28 mouse cellular contexts compared by ENCODE assay signal in the genomic region with DNA sequence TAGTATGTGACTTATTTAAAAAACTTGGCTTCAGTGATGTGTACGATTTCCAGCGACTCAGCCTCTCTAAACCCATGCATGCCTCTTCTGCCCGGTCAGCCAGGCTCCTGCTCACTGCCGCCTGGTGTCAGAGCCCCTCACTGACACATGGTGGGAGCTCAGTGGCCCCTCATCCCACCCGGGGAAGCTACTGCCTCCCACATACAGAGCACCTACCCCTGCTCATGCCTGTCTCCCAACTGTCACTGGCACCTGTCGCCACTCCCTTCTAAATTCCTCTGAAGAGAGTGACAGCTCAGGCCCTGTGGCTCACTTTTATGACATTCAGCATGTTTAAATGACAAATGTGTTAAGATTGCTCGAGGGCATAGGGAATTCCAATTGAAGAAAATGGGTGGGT. TPM values are rescaled to one million over a fixed set of nuclear protein-coding genes. Genes with fewer than 3 reads are reported as not detected.
DNase-seq lines count a peak whose midpoint lies in the region; ATAC-seq and TF ChIP-seq lines count a peak whose summit lies in the region.
"Had no signal": no experiment of that assay in that cellular context is flagged by ENCODE, and none has a peak within 500 bp of the region (broad histone marks: within the 10 kb centered on the region; RNA-seq: fewer than 3 reads in every experiment).

No protein-coding gene starts in this region.

- 0 out of 2 replicates have a peak, but pooled peaks have one; percentile 17 for ATAC-seq in limb, embryonic 12.5 days (ENCODE audit: insufficient number of reproducible peaks, insufficient read depth, low FRiP score, low TSS enrichment, low read depth)
- peak; percentile 47; the same call in 1 of the 2 replicates for ATAC-seq in embryonic facial prominence, embryonic 15.5 days (ENCODE audit: insufficient number of reproducible peaks, low FRiP score, low TSS enrichment, low read depth)
- peak; percentile 56 for ATAC-seq in limb, embryonic 14.5 days (ENCODE audit: low FRiP score, low read depth)
- ATAC-seq in granulocyte monocyte progenitor cell, adult 5-6 weeks (replicated peaks; ENCODE audit: poor library complexity, severe bottlenecking), result no peak
- ATAC-seq: activated CD4-positive, CD25-positive, alpha-beta regulatory T cell, adult 4 months; forebrain, embryonic 13.5 days; forebrain, embryonic 15.5 days; forebrain, postnatal 0 days had no signal

- WGBS in limb, embryonic 12.5 days, result 67% methylated on average over 7 of the region's 7 CpGs
- WGBS in limb, embryonic 10.5 days, result 75% methylated on average over 7 of the region's 7 CpGs
- WGBS in embryonic facial prominence, embryonic 15.5 days, result 65% methylated on average over 7 of the region's 7 CpGs
- 65% methylated on average over 7 of the region's 7 CpGs for WGBS in limb, embryonic 14.5 days

- H3K27ac ChIP-seq in limb, embryonic 12.5 days, result no peak overlapping the region
- H3K27ac ChIP-seq in limb, embryonic 10.5 days, result no peak overlapping the region
- no peak overlapping the region for H3K27ac ChIP-seq in embryonic facial prominence, embryonic 15.5 days (replicated peaks)
- no peak overlapping the region for H3K27ac ChIP-seq in limb, embryonic 14.5 days (replicated peaks; ENCODE audit: low read depth, low read length)
- H3K27ac ChIP-seq: embryonic facial prominence, embryonic 13.5 days; forebrain, embryonic 13.5 days; forebrain, embryonic 15.5 days had no signal

- H3K4me1 ChIP-seq in limb, embryonic 12.5 days (replicated peaks), result 0 out of 2 replicates have a peak, but pooled peaks cover 3% of the 10 kb centered on the region
- H3K4me1 ChIP-seq in limb, embryonic 10.5 days, result no peaks in the 10 kb centered on the region
- no peaks in the 10 kb centered on the region for H3K4me1 ChIP-seq in embryonic facial prominence, embryonic 15.5 days
- H3K4me1 ChIP-seq in limb, embryonic 14.5 days (ENCODE audit: control insufficient read depth, insufficient read depth, low read length), result no peaks in the 10 kb centered on the region
- H3K4me1 ChIP-seq: embryonic facial prominence, embryonic 13.5 days; forebrain, embryonic 13.5 days; forebrain, embryonic 15.5 days had no signal

- no peaks in the 10 kb centered on the region for H3K27me3 ChIP-seq in limb, embryonic 12.5 days
- no peaks in the 10 kb centered on the region for H3K27me3 ChIP-seq in limb, embryonic 10.5 days (ENCODE audit: low read depth, poor library complexity, severe bottlenecking)
- no peaks in the 10 kb centered on the region for H3K27me3 ChIP-seq in embryonic facial prominence, embryonic 15.5 days
- H3K27me3 ChIP-seq in limb, embryonic 14.5 days (ENCODE audit: control insufficient read depth, insufficient read depth, low read length), result no peaks in the 10 kb centered on the region
- H3K27me3 ChIP-seq: embryonic facial prominence, embryonic 13.5 days; forebrain, embryonic 13.5 days; forebrain, embryonic 15.5 days had no signal

- H3K4me3 ChIP-seq in limb, embryonic 12.5 days (replicated peaks), result no peak overlapping the region
- no peak overlapping the region for H3K4me3 ChIP-seq in limb, embryonic 10.5 days
- H3K4me3 ChIP-seq in embryonic facial prominence, embryonic 15.5 days (replicated peaks), result no peak overlapping the region
- H3K4me3 ChIP-seq in limb, embryonic 14.5 days (replicated peaks; ENCODE audit: low read length), result no peak overlapping the region
- H3K4me3 ChIP-seq: embryonic facial prominence, embryonic 13.5 days; erythroblast, embryonic 14.5 days; forebrain, embryonic 13.5 days; forebrain, embryonic 15.5 days had no signal

- DNase-seq in limb, embryonic 10.5 days (ENCODE audit: low spot score), result no peak
- DNase-seq in limb, embryonic 14.5 days (ENCODE audit: low spot score), result no peak
- DNase-seq in urinary bladder, adult 2 months (ENCODE audit: low spot score), result no peak
- no peak for DNase-seq in layer of hippocampus, adult 18-20 months (ENCODE audit: low spot score in 2 of 2)
- DNase-seq: adrenal gland, adult 8-10 months; adrenal gland, postnatal 14 days; adrenal gland, postnatal 36 days; cerebellum, adult 11-12 months; cerebellum, adult 2 months; cerebellum, adult 9-10 months; cerebellum, postnatal 10 days; cerebellum, postnatal 25 days; forebrain, postnatal 0 days had no signal

- H3K9ac ChIP-seq in limb, embryonic 12.5 days (replicated peaks), result no peak overlapping the region
- H3K9ac ChIP-seq in embryonic facial prominence, embryonic 15.5 days, result no peak overlapping the region
- no peak overlapping the region for H3K9ac ChIP-seq in limb, embryonic 14.5 days (ENCODE audit: low read depth, low read length, severe bottlenecking)
- H3K9ac ChIP-seq: embryonic facial prominence, embryonic 13.5 days; forebrain, embryonic 13.5 days; forebrain, embryonic 15.5 days; forebrain, postnatal 0 days had no signal

- H3K9me3 ChIP-seq in limb, embryonic 12.5 days, result no peaks in the 10 kb centered on the region
- no peaks in the 10 kb centered on the region for H3K9me3 ChIP-seq in limb, embryonic 10.5 days (replicated peaks)
- H3K9me3 ChIP-seq in embryonic facial prominence, embryonic 15.5 days (replicated peaks), result no peaks in the 10 kb centered on the region
- H3K9me3 ChIP-seq in limb, embryonic 14.5 days (ENCODE audit: control insufficient read depth, low read length), result no peaks in the 10 kb centered on the region
- H3K9me3 ChIP-seq: embryonic facial prominence, embryonic 13.5 days; forebrain, embryonic 13.5 days; forebrain, embryonic 15.5 days had no signal

- H3K4me2 ChIP-seq in limb, embryonic 12.5 days, result no peak overlapping the region
- H3K4me2 ChIP-seq in embryonic facial prominence, embryonic 15.5 days (replicated peaks), result no peak overlapping the region
- H3K4me2 ChIP-seq in limb, embryonic 14.5 days (replicated peaks; ENCODE audit: low read depth, low read length, severe bottlenecking), result no peak overlapping the region
- H3K4me2 ChIP-seq: embryonic facial prominence, embryonic 13.5 days; forebrain, embryonic 13.5 days; forebrain, embryonic 15.5 days had no signal

- no peak for TF ChIP-seq POLR2A in limb, embryonic 14.5 days (IDR thresholded peaks at IDR 0.05; ENCODE audit: borderline replicate concordance, extremely low read depth, insufficient read depth, insufficient read length)

- H3K36me3 ChIP-seq in limb, embryonic 12.5 days, result peaks cover 51% of the 10 kb centered on the region
- peaks cover 56% of the 10 kb centered on the region for H3K36me3 ChIP-seq in limb, embryonic 10.5 days
- peaks cover 54% of the 10 kb centered on the region for H3K36me3 ChIP-seq in embryonic facial prominence, embryonic 15.5 days
- H3K36me3 ChIP-seq in limb, embryonic 14.5 days (ENCODE audit: control insufficient read depth, insufficient read depth, low read length), result peaks cover 45% of the 10 kb centered on the region

RNA-seq across cellular contexts. Expression of a gene that starts 13.6 kb away (rescaled TPM):
- polyA plus RNA-seq in limb, embryonic 12.5 days (2016; fragmentation: Nextera tagmentation; extraction: Ambion mirVana), result 46.5 and 47.2 TPM in 2 replicates
- polyA plus RNA-seq in limb, embryonic 10.5 days (2016; fragmentation: Nextera tagmentation; extraction: Ambion mirVana), result 51.2 and 54.6 TPM in 2 replicates
- polyA plus RNA-seq in embryonic facial prominence, embryonic 15.5 days (2015; fragmentation: Nextera tagmentation; extraction: Ambion mirVana), result 26.3 and 29.8 TPM in 2 replicates
- polyA plus RNA-seq in limb, embryonic 14.5 days (2012; rRNA removed), result 30.1 and 34.0 TPM in 2 replicates
- 27.3 and 28.1 TPM in 2 replicates for polyA plus RNA-seq in limb, embryonic 14.5 days (2014; fragmentation: Nextera tagmentation; extraction: Ambion mirVana)
- polyA plus RNA-seq in urinary bladder, adult 2 months (2012; rRNA removed), result 17.2 and 18.2 TPM in 2 replicates
- total RNA-seq in granulocyte monocyte progenitor cell, adult 5-6 weeks (2014; fragmentation: Nextera tagmentation), result 8.5 and 9.5 TPM in 2 replicates
- total RNA-seq in granulocyte monocyte progenitor cell, adult 5-6 weeks (2017), result 4.8 and 9.9 TPM in 2 replicates
- total RNA-seq in layer of hippocampus, adult 18-20 months (2021), result 10 to 100 TPM; 30.3 to 34.3 TPM

RNA-seq across cellular contexts. Expression of a gene that starts 21.0 kb away (rescaled TPM):
- polyA plus RNA-seq in limb, embryonic 12.5 days (2016; fragmentation: Nextera tagmentation; extraction: Ambion mirVana), result 499 and 524 TPM in 2 replicates
- 664 and 683 TPM in 2 replicates for polyA plus RNA-seq in limb, embryonic 10.5 days (2016; fragmentation: Nextera tagmentation; extraction: Ambion mirVana)
- polyA plus RNA-seq in embryonic facial prominence, embryonic 15.5 days (2015; fragmentation: Nextera tagmentation; extraction: Ambion mirVana), result 434 and 496 TPM in 2 replicates
- 334 and 452 TPM in 2 replicates for polyA plus RNA-seq in limb, embryonic 14.5 days (2012; rRNA removed)
- 487 and 542 TPM in 2 replicates for polyA plus RNA-seq in limb, embryonic 14.5 days (2014; fragmentation: Nextera tagmentation; extraction: Ambion mirVana)
- polyA plus RNA-seq in urinary bladder, adult 2 months (2012; rRNA removed), result 343 and 393 TPM in 2 replicates
- 424 and 454 TPM in 2 replicates for total RNA-seq in granulocyte monocyte progenitor cell, adult 5-6 weeks (2014; fragmentation: Nextera tagmentation)
- 298 and 303 TPM in 2 replicates for total RNA-seq in granulocyte monocyte progenitor cell, adult 5-6 weeks (2017)
- 100 to 1,000 TPM; 379 to 385 TPM for total RNA-seq in layer of hippocampus, adult 18-20 months (2021)

RNA-seq across cellular contexts. Expression of a gene that starts 23.6 kb away (rescaled TPM):
- not detected in 2 replicates for polyA plus RNA-seq in limb, embryonic 12.5 days (2016; fragmentation: Nextera tagmentation; extraction: Ambion mirVana)
- polyA plus RNA-seq in limb, embryonic 10.5 days (2016; fragmentation: Nextera tagmentation; extraction: Ambion mirVana), result not detected in 2 replicates
- 1.3 TPM in 2 replicates for polyA plus RNA-seq in embryonic facial prominence, embryonic 15.5 days (2015; fragmentation: Nextera tagmentation; extraction: Ambion mirVana)
- not detected in 2 replicates for polyA plus RNA-seq in limb, embryonic 14.5 days (2012; rRNA removed)
- polyA plus RNA-seq in limb, embryonic 14.5 days (2014; fragmentation: Nextera tagmentation; extraction: Ambion mirVana), result not detected in 2 replicates
- polyA plus RNA-seq in urinary bladder, adult 2 months (2012; rRNA removed), result not detected in 2 replicates
- total RNA-seq in granulocyte monocyte progenitor cell, adult 5-6 weeks (2014; fragmentation: Nextera tagmentation), result not detected in 2 replicates
- total RNA-seq in granulocyte monocyte progenitor cell, adult 5-6 weeks (2017), result not detected in 2 replicates
- total RNA-seq in layer of hippocampus, adult 18-20 months (2021), result not detected
- total RNA-seq: adrenal gland, adult 18-20 months; adrenal gland, adult 8-10 months; adrenal gland, postnatal 14 days; adrenal gland, postnatal 36 days; ES-E14; forebrain, postnatal 0 days; MEL had no signal
- polyA plus RNA-seq: C2C12; cerebellum, adult 2 months; cortical plate, adult 2 months; embryonic facial prominence, embryonic 11.5 days; embryonic facial prominence, embryonic 13.5 days; erythroblast, embryonic 14.5 days; forebrain, embryonic 11.5 days; forebrain, embryonic 13.5 days; forebrain, embryonic 15.5 days; forebrain, postnatal 0 days had no signal

RNA-seq across cellular contexts. Expression of a gene that starts 30.6 kb away (rescaled TPM):
- polyA plus RNA-seq in limb, embryonic 12.5 days (2016; fragmentation: Nextera tagmentation; extraction: Ambion mirVana), result 0.42 and 0.75 TPM in 2 replicates
- polyA plus RNA-seq in limb, embryonic 10.5 days (2016; fragmentation: Nextera tagmentation; extraction: Ambion mirVana), result 0.44 and 1.1 TPM in 2 replicates
- polyA plus RNA-seq in embryonic facial prominence, embryonic 15.5 days (2015; fragmentation: Nextera tagmentation; extraction: Ambion mirVana), result 0.41 and 0.56 TPM in 2 replicates
- polyA plus RNA-seq in limb, embryonic 14.5 days (2012; rRNA removed), result 1.5 and 1.6 TPM in 2 replicates
- polyA plus RNA-seq in limb, embryonic 14.5 days (2014; fragmentation: Nextera tagmentation; extraction: Ambion mirVana), result 0.14 and 0.34 TPM in 2 replicates
- 4.7 and 4.8 TPM in 2 replicates for polyA plus RNA-seq in urinary bladder, adult 2 months (2012; rRNA removed)
- total RNA-seq in granulocyte monocyte progenitor cell, adult 5-6 weeks (2014; fragmentation: Nextera tagmentation), result 0.67 and 4.0 TPM in 2 replicates
- total RNA-seq in granulocyte monocyte progenitor cell, adult 5-6 weeks (2017), result 0.62 and 0.95 TPM in 2 replicates
- total RNA-seq in layer of hippocampus, adult 18-20 months (2021), result under 1 TPM; 0.27 to 0.28 TPM
- polyA plus RNA-seq: erythroblast, embryonic 14.5 days had no signal
